Mouse (Mus musculus): ENCODE measurements around the gene Clybl.
A peak's percentile ranks its signal among the peaks of the same experiment; 100 is the strongest.

Clybl gene

GRCm38 (mm10) chr14:122300261-122300660 lies 118.8 kb downstream of the Clybl start:
- no peak for DNase-seq (ENCODE audit: low spot score in 2 of 2)

GRCm38 (mm10) chr14:122303821-122304220 lies 122.3 kb downstream of the Clybl start:
- no peak for DNase-seq (ENCODE audit: low spot score in 2 of 2)

GRCm38 (mm10) chr14:122305132-122305531 lies 123.6 kb downstream of the Clybl start:
- DNase-seq (ENCODE audit: low spot score in 2 of 2) = peak; percentile 69 to 73

- DNase-seq (ENCODE audit: low spot score in 2 of 2) = no peak
Observed at GRCm38 (mm10) chr14:122312415-122312814, 130.9 kb downstream of the Clybl start.

- DNase-seq (ENCODE audit: low spot score in 2 of 2) = no peak
Observed at GRCm38 (mm10) chr14:122313328-122313727, 131.8 kb downstream of the Clybl start.

- DNase-seq (ENCODE audit: low spot score in 2 of 2) = no peak
Observed at GRCm38 (mm10) chr14:122315743-122316142, 134.2 kb downstream of the Clybl start.

- DNase-seq (ENCODE audit: low spot score in 2 of 2) = no peak
Observed at GRCm38 (mm10) chr14:122322136-122322535, 140.6 kb downstream of the Clybl start.

- DNase-seq (ENCODE audit: low spot score in 2 of 2) = peak; percentile 31 to 39
Observed at GRCm38 (mm10) chr14:122323838-122324458, 142.4 kb downstream of the Clybl start.

- DNase-seq (ENCODE audit: low spot score in 2 of 2) = no peak
Observed at GRCm38 (mm10) chr14:122330136-122330535, 148.6 kb downstream of the Clybl start.

- no peak for DNase-seq (ENCODE audit: low spot score in 2 of 2)
Observed at GRCm38 (mm10) chr14:122330716-122331115, 149.2 kb downstream of the Clybl start.

- no peak for DNase-seq (ENCODE audit: low spot score in 2 of 2)
Observed at GRCm38 (mm10) chr14:122331635-122332460, 150.3 kb downstream of the Clybl start.

GRCm38 (mm10) chr14:122336957-122337356 lies 155.5 kb downstream of the Clybl start:
- DNase-seq (ENCODE audit: low spot score in 2 of 2) = no peak

- peak; percentile 34 to 51 for DNase-seq (ENCODE audit: low spot score in 2 of 2)
Observed at GRCm38 (mm10) chr14:122338784-122339183, 157.3 kb downstream of the Clybl start.

- no peak for DNase-seq (ENCODE audit: low spot score in 2 of 2)
Observed at GRCm38 (mm10) chr14:122340141-122340540, 158.6 kb downstream of the Clybl start.

GRCm38 (mm10) chr14:122341591-122342360 lies 160.3 kb downstream of the Clybl start:
- DNase-seq (ENCODE audit: low spot score in 2 of 2) = no peak

GRCm38 (mm10) chr14:122344272-122345224 lies 163.0 kb downstream of the Clybl start:
- no peak for DNase-seq (ENCODE audit: low spot score in 2 of 2)

- no peak for DNase-seq (ENCODE audit: low spot score in 2 of 2)
Observed at GRCm38 (mm10) chr14:122348069-122348468, 166.6 kb downstream of the Clybl start.

- DNase-seq (ENCODE audit: low spot score in 2 of 2) = peak in 1 of 2 experiments; percentile 36
Observed at GRCm38 (mm10) chr14:122349326-122349725, 167.8 kb downstream of the Clybl start.

GRCm38 (mm10) chr14:122349761-122350160 lies 168.3 kb downstream of the Clybl start:
- DNase-seq (ENCODE audit: low spot score in 2 of 2) = no peak

- no peak for DNase-seq (ENCODE audit: low spot score in 2 of 2)
Observed at GRCm38 (mm10) chr14:122350766-122351165, 169.3 kb downstream of the Clybl start.

- DNase-seq (ENCODE audit: low spot score in 2 of 2) = no peak
Observed at GRCm38 (mm10) chr14:122357316-122357715, 175.8 kb downstream of the Clybl start.

All from right cerebral cortex, postnatal 10 days (tissue).